Mouse (Mus musculus) lung, postnatal 0 days (tissue): ENCODE measurements around the gene Gm20403.

ENCODE experiments used
- CTCF ChIP-seq: IDR thresholded peaks from 2 replicates; pipeline ENCODE4 v1.5.1; 2016; ENCODE audit warnings: antibody characterized with exemption, mild to moderate bottlenecking
- EP300 ChIP-seq: IDR thresholded peaks from 2 replicates; pipeline ENCODE4 v1.6.1; 2016; ENCODE audit warnings: antibody characterized with exemption, mild to moderate bottlenecking, control low read depth

DNA sequence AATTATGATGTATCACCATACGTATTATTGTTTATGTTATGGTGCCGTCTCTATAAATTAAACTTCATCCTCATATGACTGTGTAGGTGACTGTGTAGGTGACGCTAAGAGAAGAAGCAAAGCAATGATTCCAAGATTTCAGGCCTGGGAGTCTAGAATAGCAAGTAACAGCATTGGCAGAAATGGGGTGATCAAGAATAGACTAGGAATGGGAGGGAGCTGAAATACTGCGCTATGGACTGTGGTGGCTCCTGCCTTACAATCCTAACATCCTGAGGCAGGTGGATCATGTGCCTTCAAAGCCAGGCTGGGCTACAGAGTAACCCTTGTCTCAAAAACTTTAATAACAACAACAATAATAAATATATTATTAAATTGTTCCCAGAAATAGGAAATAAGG, 8.1 kb upstream of the Gm20403 start:
- TF ChIP-seq CTCF = no peak
- no peak for TF ChIP-seq EP300
